Mouse (Mus musculus) layer of hippocampus, adult 11-12 months (tissue): ENCODE measurements around the gene Ptprn.

Experiments used
- DNase-seq: peaks from one replicate; pipeline ENCODE4 v3.0.0; 2022; ENCODE audit warnings: low spot score

Ptprn gene

GRCm38 (mm10) chr1:75223532-75223931 lies 40.8 kb downstream of the Ptprn start:
- no peak for DNase-seq

GRCm38 (mm10) chr1:75222926-75223325 lies 41.4 kb downstream of the Ptprn start:
- no peak for DNase-seq

GRCm38 (mm10) chr1:75221538-75221937 lies 42.8 kb downstream of the Ptprn start:
- no peak for DNase-seq

GRCm38 (mm10) chr1:75219531-75219930 lies 44.8 kb downstream of the Ptprn start, which contains the start of gene Tuba4a:
Tuba4a (minus strand) TSS chr1:75219865.
- no peak for DNase-seq

GRCm38 (mm10) chr1:75219078-75219477 lies 45.2 kb downstream of the Ptprn start:
- peak; percentile 93 for DNase-seq

- DNase-seq = peak; percentile 75
Measured at GRCm38 (mm10) chr1:75218227-75219001, 45.9 kb downstream of the Ptprn start.

GRCm38 (mm10) chr1:75217893-75218226 lies 46.4 kb downstream of the Ptprn start:
- DNase-seq = no peak

GRCm38 (mm10) chr1:75216797-75217585 lies 47.3 kb downstream of the Ptprn start:
- DNase-seq = no peak

GRCm38 (mm10) chr1:75215785-75216184 lies 48.5 kb downstream of the Ptprn start:
- DNase-seq = no peak

- DNase-seq = peak; percentile 55
Measured at GRCm38 (mm10) chr1:75214886-75215285, 49.4 kb downstream of the Ptprn start.

- no peak for DNase-seq
Measured at GRCm38 (mm10) chr1:75214442-75214841, 49.9 kb downstream of the Ptprn start.

GRCm38 (mm10) chr1:75213096-75213495 lies 51.2 kb downstream of the Ptprn start:
- DNase-seq = no peak

- DNase-seq = no peak
Measured at GRCm38 (mm10) chr1:75212542-75212941, 51.8 kb downstream of the Ptprn start.

GRCm38 (mm10) chr1:75211141-75211708 lies 53.1 kb downstream of the Ptprn start:
- DNase-seq = no peak

- peak; percentile 98 for DNase-seq
Measured at GRCm38 (mm10) chr1:75210136-75211087, 53.9 kb downstream of the Ptprn start, which contains the start of the genes Glb1l and Stk16. Glb1l (minus strand) TSS chr1:75210813. Stk16 (plus strand) TSS chr1:75210838.

GRCm38 (mm10) chr1:75208967-75209678 lies 55.2 kb downstream of the Ptprn start:
- DNase-seq = no peak

GRCm38 (mm10) chr1:75201236-75201635 lies 63.1 kb downstream of the Ptprn start:
- DNase-seq = no peak
